Mouse (Mus musculus): ENCODE data around the gene Sorl1.

The Sorl1 gene

DNA sequence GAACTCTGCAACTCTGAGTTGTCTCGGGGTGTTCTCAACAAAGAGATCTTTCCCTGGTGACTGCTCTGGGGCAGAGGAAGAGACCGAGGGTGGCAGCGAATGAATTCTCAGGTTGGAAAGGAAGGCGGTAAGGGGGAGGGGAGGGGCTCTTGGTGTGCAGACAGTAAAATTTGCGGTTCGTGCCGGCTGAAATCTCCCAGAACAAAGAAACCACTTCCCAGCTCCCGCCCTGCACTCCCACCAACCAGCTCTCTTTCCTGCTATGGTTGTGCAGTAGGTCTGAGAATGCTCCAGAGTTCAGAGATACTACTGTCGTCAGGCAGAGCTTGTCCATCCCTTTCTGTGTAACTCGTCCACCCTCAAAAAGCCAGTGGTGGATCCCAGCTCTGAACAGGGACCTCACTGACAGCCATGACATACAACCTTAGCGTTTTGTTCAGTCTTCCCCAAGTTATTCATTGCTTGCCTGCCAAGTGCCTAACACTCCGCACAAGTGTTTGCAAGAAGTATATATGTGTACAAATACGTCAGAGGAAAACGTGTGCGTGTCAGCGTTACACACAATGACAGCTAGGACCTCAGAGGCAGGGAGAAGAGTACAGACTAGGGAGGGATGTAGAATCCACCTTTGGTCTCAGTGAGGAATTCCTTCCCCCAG, 172.5 kb downstream of the Sorl1 start:
- peak; percentile 80 for DNase-seq (ENCODE audit: low read depth)

DNA sequence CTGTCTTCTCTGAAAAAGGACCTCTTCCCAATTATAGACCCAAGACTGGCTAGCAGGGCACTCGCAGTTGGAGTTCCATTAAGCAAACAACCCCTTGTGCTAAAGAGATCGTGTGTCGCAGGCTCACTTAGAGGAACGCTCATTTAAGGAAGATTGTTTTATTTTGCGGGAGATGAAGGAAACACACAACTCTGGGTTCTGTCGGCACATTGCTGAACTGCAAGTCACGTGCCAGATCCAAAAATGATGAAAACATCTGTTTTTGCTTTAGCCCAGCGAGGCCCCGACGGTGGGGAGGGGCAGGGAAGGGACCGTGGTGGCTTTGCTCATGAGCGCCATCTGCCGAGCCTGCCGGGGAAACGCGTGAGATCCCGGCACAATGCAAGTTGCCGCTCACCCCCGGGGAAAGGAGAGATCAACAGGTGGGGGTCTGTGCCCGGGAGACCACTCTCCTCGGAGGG, 173.1 kb downstream of the Sorl1 start:
- DNase-seq (ENCODE audit: low read depth), result peak; percentile 94

DNA sequence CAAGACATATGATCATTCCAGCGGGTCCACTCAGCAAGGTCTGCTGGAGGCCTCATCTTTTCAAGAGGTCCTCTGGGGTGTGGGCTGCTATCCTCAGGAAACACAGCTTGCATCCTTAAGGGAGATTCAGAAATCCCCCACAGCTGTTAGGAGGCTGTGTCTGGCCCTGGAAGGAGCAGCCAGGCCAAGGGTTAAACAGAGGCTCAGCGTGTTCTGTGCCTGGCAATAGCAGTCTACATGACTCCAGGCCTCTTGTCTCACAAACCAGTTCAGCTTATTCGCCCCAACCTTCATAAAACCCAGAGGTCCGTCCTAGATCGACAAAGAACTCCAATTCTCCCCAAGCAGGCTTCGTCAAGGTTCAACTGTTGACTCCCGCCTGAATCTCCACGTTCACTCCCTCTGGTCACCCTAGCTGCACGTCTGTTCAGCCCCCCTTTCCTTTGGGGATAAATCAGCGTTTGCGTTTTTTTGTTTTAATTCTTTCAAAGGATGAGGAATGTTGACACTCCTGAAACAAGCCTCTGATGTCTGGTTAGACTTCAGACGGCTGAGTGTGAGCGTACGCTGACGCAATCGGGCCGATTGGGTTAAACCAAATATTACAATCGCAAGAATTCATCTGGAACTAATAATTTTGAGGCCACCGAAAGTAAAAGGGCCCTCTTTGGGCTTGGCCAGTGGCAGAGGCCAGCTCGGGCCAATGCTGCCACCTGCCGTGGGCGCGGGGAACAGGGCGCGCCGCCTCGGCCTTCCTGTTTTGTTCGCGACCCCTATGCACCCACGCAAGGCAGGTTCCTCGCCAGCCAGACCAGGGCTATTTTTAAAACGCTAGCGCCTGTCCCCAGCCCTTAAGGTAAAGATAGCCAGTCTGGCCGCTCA, 173.7 kb downstream of the Sorl1 start:
- DNase-seq (ENCODE audit: low read depth), result peak; percentile 96

DNA sequence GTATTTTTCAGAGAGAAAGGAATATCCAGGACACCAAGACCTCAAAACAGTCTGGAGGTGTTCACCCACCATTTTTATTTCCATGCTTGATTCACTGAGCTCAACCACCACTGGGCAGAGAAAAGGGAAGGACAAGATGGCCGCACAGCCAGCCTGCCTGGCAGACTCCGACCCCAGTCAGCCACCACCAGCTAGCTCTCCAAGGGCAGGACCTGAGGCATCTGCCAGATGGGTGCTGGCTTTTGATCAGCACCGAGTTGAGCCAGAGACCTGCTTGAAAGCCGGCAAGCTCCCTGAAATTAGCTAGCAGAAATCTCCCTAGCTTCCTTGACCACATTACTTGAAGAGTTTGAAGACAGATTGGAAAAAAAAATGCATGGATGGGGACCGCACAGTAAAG, 174.6 kb downstream of the Sorl1 start:
- no peak for DNase-seq (ENCODE audit: low read depth)

DNA sequence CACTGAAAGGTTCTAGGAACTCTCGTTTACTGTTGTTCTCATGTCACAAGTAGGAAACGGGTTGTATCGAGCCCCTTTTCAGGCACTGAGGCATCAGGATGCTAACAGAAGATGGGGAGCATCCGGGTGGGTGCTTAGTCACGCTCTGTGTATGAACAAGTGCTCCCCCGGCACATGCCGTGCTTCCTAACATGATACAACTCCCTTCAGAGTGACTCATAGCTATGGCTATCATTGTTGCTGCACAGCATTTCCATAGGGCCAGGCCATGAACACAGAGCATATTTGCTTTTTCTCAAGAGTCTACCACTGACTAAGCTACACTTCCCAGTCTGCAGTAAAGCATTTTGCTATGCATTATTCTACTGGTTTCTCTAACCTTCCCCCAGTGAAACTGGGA, 179.1 kb downstream of the Sorl1 start:
- peak; percentile 61 for DNase-seq (ENCODE audit: low read depth)

DNA sequence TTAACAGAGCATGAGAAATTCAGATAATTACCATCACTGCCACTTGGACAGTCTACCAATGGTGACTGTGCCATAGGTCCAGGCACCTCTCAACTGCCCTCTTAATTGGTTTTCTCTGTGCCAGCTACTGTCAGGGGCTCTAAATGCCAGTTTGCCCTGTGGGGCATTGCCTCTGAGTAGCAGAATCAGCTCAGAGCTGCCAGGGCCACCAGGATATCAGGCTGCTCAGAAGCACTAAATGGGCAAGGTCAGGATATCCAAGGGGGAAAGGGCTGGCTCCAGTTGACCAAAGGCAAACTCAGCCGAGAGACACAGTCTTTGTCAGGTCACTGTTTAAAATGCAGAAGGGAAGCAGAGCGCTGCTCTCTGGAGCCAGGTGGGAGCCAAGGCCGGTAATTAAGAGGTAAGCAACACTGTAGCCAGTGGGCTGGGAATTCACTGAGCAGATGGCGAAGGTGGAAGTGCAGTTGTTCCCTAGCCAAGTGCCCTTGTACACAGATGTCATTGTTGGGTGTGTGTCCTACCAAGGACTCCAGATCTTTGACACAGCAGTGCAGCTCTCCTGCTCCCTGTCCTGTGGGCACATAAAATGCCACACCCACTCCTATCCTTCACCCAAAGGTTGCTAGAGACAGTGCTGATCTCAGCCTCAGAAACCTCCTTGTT, 181.0 kb downstream of the Sorl1 start:
- no peak for DNase-seq (ENCODE audit: low read depth)

DNA sequence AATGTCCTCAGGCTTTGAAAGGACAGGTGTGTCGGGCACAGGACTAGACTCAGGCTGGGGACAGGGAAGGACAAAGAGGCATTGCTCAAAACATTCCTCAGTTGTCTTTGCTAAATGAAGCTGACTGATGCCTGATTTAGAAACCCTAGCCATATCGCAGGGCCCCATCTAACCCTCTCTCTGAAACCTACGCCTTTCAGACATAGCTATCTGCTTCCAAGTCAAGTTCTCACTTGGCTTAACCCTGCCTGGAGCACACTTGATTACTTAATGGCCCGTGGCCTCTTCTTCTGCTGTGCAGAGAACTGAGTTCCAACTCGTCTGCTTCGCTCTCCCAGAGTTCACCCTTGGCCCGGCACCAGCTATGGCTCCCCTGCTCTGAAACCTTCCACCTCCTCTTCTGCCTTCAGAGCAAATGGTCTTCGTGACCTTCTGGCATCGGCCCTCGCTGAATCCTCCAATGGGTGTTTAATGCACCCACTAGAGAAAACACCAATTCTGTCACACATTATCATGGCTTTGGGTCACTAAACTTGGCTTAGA, 183.7 kb downstream of the Sorl1 start:
- no peak for DNase-seq (ENCODE audit: low read depth)

DNA sequence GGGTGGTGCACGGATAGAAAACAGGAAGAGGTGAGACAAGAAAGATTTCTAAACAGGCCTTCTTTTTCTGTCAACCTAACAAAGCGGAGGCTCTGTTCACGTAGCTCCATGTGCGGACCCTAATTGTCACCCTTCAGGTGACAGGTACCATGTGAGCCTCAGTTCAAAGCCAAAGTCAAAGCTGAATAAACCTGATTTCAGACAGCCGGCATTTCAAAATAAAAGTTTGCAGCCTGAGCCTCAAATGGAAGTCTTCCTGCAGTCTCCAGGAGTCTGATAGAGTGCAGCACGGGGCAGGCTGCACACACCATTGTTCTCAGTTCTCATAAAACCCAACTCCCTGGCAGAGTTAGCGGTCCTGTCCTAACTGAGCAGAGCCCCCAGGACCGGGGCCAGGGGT, 185.6 kb downstream of the Sorl1 start:
- no peak for DNase-seq (ENCODE audit: low read depth)

DNA sequence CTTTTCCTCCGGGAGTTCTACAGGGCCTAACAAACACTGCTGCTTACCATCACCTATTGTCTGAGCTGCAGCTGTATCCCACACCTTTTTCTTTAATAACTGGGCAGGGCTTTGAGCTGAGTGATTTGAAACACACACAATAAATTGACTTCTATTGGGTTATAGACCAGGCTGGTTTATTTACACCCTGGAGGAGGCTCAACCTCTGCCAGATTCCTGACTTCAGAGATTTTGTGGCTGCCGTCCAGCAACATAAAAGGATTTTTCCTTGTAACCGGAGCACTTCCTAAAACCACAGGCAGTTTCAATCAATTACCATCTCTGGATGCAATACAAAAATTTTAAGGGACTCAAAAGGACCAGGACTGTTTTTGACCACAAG, 186.1 kb downstream of the Sorl1 start:
- DNase-seq (ENCODE audit: low read depth), result peak; percentile 88

DNA sequence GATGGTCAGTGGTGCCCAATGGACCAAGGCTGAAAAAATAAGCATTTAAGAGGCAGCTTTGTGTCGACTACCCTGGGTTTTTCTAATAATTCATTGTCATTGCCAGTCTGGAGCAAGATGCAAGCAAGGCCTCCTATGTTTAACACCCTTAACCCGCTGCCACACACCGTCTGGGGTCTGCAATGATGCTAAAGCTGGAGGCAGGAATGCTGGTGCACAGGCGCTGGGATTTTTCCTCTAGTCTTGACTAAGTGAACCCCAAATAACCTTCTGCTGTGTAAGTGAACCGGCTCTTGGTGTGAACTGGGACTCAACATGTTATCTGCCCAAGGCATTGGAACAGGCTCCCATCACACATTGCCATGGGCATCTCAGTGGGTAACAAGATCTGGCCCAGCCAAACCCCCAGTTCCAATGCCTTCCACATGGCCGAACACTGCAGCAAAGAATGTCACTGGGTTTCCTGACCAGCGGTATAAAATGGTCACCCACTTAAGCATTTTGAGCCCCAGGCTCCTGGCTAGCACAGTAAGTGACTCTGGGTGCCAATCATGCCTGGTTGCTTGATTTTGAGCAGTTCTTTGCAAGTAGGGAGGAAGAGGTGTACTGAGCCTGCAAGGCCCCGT, 186.6 kb downstream of the Sorl1 start:
- DNase-seq (ENCODE audit: low read depth), result peak; percentile 31

DNA sequence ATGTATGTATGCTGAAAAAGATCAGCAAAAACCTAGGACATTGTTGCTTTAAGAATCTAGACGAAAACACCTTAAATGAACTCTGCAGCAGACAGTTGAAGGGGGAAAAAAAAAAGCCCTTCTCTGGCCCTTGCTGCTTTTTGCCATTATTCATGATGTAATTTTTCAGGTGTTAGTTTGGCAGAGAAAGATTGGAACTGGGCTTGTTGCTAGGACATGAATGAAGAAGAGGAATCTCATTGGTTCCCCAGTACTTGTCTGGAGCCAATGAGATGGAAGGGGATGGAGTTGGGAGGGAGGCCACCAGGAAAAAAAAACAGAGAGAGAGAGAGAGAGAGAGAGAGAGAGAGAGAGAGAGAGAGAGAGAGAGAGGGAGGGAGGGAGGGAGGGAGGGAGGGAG, 187.5 kb downstream of the Sorl1 start:
- DNase-seq (ENCODE audit: low read depth), result no peak

DNA sequence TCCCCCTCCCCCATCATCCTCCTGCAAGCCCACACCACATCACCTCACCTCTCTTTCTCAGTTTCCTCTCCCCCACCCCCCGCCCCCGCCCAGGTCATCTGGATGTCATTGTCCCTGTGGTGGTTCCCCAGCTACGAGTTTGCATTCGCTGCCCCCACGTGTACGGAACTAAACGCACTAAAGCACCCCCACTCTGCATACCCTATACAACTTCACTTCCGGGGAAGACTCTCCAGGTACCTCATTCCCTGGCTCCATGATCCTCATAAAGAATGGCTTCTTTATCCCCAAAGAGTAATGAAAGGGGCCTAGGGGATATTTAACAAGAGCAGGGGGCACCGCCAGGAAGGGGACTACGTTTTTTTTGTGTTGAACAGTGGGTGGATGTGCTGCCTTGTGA, 188.1 kb downstream of the Sorl1 start:
- no peak for DNase-seq (ENCODE audit: low read depth)

DNA sequence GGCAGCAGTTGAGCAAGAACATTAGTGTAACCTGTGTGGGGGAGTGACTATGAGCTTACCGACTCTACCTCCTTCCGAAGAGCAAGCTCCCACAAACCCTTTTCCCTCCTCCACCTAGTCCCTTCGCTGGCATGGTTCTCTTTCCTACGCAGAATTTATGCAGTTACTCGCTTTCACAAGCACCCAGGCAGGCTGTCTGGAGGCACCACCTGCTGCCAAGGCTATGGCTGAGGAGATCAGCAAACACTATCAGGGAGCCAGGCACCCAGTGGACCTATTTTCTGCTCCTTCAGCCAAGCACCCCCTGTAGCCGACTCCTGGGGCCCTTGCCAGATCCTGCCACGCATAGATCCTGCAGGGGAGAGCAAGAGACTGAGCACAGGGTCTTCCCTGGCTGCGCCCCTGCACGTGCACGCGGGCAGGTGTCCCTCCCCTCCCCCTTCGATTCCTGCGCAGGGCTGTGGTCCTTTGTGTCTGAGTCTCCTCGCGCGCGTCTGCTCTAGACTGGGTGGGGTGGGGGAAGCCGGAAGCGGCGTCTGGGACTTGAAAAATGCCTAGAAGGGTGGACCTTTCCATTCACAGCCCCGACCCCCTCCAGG, 188.6 kb downstream of the Sorl1 start:
- no peak for DNase-seq (ENCODE audit: low read depth)

DNA sequence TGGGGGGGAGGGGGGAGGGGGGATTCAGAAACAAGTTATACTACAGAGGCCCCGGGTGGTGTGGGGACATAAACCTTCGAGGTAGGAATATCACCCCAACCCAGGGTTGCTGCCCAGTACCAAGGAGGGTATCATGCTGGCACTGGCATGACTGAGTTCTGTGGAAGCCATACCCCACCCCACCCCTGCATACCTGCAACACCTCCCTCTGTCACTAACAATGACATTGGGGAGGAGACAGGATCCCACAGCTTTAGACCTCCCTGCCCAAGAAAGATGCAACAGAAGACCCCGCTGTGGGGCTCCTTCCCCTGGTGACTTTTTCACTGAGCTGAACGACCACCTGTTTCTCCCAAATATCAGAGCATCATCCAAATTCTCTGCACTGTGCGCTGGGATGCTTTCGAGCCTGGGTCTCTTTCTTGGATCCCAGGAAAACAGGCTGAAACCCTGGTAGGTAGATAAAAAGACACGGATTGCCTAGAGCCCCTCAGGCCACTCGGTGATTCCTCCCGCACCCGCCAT, 189.2 kb downstream of the Sorl1 start:
- no peak for DNase-seq (ENCODE audit: low read depth)

DNA sequence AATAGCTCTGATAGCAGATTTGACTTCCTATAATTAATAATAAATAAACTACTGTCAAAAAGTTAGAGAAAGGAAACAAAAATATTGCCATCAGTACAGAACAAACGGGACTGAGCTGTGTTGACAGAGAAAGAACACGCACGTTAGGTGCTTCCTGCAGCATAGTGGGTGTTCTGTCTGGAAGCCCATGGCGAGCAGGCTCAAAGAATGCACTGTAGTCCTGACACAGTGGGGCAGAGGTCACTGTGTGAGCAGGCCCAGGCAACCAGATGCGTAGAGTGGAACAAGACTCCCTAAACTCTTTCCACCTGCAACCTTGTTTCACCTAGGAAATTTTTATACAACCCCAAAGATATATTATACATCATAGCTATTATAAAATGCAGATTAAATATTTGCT, 194.1 kb downstream of the Sorl1 start:
- DNase-seq (ENCODE audit: low read depth), result no peak

DNA sequence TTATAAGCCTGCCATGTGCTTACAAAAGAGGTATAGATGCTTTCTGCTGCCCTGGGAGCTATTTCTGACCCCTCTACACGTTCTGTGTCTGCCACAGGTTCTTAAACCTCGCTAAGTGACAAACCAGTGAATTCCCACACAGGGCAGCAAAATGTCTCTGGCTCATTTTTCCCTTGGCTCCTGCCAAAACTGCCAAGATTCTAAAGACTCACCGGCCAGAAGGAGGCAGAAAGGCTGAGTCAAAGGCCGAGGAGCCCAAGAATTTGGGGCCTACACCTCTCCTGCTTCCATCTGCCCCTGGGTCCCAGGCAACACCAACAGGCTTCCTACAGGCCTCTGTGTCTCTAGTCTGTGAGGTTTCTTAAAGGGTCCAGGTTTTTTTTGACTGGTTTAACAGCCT, 198.4 kb downstream of the Sorl1 start:
- no peak for DNase-seq (ENCODE audit: low read depth)

DNA sequence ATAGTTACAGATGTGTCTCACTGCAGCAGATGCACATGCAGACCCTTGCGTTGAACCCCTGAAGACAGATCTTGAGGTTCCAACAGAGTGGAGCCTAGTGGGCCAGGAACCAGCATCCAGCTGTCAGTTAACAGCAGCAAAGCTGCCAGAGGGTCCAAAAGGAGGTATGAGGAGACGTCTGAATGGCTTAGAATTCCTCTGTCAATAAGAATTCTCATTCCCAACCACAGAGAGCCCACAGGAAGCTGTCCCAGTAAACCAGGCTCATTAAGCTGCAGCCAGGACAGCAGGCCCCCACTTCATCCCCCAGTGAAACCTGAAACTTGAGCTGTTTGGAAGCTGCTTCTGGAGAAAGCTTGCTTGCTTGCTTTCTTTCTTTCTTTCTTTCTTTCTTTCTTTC, 200.0 kb downstream of the Sorl1 start:
- peak; percentile 71 for DNase-seq (ENCODE audit: low read depth)

DNA sequence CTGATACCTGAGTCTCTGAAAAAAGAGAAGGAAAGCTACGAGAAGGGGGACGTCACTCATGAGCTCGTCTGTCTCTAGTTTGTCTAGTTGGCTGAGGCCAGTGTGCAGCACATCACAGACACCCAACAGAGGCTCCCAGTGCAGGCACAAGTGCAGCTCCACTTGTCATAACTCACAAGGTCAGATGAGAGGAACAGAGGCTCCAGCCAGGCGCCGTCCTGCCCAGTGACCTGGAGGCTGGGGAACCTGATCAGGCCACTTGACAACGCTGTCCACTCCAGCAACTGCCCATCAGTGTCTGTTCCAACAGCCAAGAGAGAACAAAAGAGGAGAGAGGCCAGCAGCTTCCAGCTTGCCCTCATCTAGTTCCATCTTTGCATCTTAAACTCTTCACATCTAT, 201.7 kb downstream of the Sorl1 start:
- DNase-seq (ENCODE audit: low read depth), result no peak

DNA sequence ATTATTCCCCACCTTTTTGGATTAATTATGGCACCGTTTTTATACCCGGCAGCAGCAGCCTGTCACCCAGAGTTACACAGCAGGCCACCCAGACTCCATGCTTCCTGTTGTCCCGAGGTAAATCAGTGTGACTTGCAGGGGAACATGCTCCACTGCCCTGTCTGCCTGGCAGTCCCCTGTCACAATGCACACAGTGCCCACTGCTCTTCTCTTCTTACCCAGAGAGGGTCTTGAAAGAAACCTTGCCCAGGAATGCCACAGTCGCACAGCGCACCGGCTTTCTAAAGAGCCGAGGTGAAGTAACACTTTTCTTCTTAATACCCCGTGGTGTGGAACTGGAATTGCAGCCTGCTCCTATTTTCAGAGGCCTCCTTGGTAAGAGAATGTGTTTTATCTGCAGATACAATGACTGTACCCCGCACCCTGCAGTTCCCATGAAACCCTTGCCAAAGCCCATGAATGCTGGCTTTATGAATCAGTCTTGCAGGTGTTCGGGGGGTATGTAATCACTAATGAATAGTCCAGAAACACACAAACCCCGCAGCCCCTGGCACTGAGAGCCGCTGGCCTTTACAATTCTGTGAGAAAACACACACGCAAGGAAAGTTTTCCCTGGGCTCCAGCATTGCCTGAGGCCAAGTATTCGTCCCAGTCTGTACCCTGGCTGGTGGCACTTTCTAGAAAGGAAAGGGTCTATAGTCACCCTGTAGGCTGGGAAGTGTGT, 205.3 kb downstream of the Sorl1 start:
- peak; percentile 36 for DNase-seq (ENCODE audit: low read depth)

DNA sequence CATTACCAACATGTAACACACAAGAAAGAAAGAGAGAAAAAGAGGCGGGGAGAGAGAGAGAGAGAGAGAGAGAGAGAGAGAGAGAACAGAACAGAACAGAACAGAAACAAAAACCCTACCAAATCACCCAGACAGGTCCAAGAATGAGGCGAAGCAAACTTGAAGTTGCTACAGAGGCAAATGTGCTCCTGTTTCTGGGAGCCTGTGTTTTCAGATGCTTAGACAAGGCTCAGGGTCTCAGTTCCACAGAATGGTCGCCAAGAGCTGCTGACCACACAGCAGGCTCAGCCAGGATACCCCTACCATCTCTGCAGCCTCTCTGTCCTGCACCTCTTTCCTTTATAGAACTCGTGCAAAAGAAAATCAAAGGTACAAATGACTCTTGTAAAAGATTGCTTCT, 205.9 kb downstream of the Sorl1 start:
- DNase-seq (ENCODE audit: low read depth), result no peak

DNA sequence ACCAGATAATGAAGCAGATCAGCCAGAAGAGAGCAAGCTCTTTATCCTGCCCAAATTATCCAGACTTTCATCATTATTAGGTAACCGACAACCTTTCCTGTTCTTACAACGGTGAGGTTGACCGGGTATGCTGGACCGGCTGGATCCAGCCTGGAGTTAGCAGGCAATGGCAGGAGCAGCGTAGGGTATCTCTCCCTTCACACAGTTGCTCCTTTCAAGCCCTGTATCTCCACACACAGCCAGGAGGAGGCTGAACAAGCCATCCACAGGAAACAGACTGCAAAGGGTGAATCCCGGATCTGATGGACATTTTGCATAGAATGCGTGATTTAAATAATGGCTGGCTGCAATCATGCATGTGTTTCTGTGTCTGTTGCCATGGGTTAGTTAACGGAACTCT, 208.5 kb downstream of the Sorl1 start:
- DNase-seq (ENCODE audit: low read depth), result no peak

Data from NIH3T3 (cell line).